Mouse (Mus musculus): ENCODE measurements around the gene Slc47a1.
"Not testable (repeated sequence)": the region's sequence is repeated elsewhere in the genome, so short reads cannot be mapped to it uniquely, and the experiment has no call there.

Gene Slc47a1

GRCm38 (mm10) chr11:61319233-61319922 lies 58.8 kb downstream of the Slc47a1 start:
- DNase-seq (ENCODE audit: low spot score) = no peak

- DNase-seq (ENCODE audit: low spot score) = no peak
These were observed 61.3 kb downstream of the Slc47a1 start for GRCm38 (mm10) chr11:61316864-61317263.

- no peak for DNase-seq (ENCODE audit: low spot score)
These were observed 67.8 kb downstream of the Slc47a1 start for GRCm38 (mm10) chr11:61310321-61310720.

- no peak for DNase-seq (ENCODE audit: low spot score)
These were observed 68.3 kb downstream of the Slc47a1 start for GRCm38 (mm10) chr11:61309831-61310230.

GRCm38 (mm10) chr11:61307795-61308194 lies 70.3 kb downstream of the Slc47a1 start:
- DNase-seq (ENCODE audit: low spot score) = no peak

GRCm38 (mm10) chr11:61305377-61305776 lies 72.8 kb downstream of the Slc47a1 start:
- DNase-seq (ENCODE audit: low spot score) = peak; percentile 50

GRCm38 (mm10) chr11:61304535-61304934 lies 73.6 kb downstream of the Slc47a1 start:
- DNase-seq (ENCODE audit: low spot score) = not testable (repeated sequence)

GRCm38 (mm10) chr11:61300716-61301392 lies 77.3 kb downstream of the Slc47a1 start:
- DNase-seq (ENCODE audit: low spot score) = peak; percentile 21

GRCm38 (mm10) chr11:61300205-61300604 lies 77.9 kb downstream of the Slc47a1 start:
- no peak for DNase-seq (ENCODE audit: low spot score)

GRCm38 (mm10) chr11:61297901-61298300 lies 80.2 kb downstream of the Slc47a1 start:
- DNase-seq (ENCODE audit: low spot score) = no peak

GRCm38 (mm10) chr11:61297326-61297725 lies 80.8 kb downstream of the Slc47a1 start:
- no peak for DNase-seq (ENCODE audit: low spot score)

- no peak for DNase-seq (ENCODE audit: low spot score)
These were observed 81.6 kb downstream of the Slc47a1 start for GRCm38 (mm10) chr11:61296556-61296955.

GRCm38 (mm10) chr11:61295556-61295955 lies 82.6 kb downstream of the Slc47a1 start:
- DNase-seq (ENCODE audit: low spot score) = no peak

GRCm38 (mm10) chr11:61294431-61294830 lies 83.7 kb downstream of the Slc47a1 start:
- no peak for DNase-seq (ENCODE audit: low spot score)

Measured in retina, embryonic 14.5 days (tissue).